Mouse (Mus musculus): ENCODE data around the gene Apobec3.
"Not testable (repeated sequence)": the region's sequence is repeated elsewhere in the genome, so short reads cannot be mapped to it uniquely, and the experiment has no call there.

The Apobec3 gene

GRCm38 (mm10) chr15:79939020-79939419 lies 47.6 kb downstream of the Apobec3 start:
- in situ Hi-C loops (cut with MboI; ENCODE audit: low pct_unique_long_range_greater_than_20kb in 1 of 2, low sequenced_read_pairs in 2 of 2, unreplicated experiment in 1 of 2) = no loop called here

- in situ Hi-C loops (cut with MboI; ENCODE audit: low pct_unique_long_range_greater_than_20kb in 1 of 2, low sequenced_read_pairs in 2 of 2, unreplicated experiment in 1 of 2) = not testable (repeated sequence)
Observed at GRCm38 (mm10) chr15:79939501-79939900, 48.0 kb downstream of the Apobec3 start.

DNA sequence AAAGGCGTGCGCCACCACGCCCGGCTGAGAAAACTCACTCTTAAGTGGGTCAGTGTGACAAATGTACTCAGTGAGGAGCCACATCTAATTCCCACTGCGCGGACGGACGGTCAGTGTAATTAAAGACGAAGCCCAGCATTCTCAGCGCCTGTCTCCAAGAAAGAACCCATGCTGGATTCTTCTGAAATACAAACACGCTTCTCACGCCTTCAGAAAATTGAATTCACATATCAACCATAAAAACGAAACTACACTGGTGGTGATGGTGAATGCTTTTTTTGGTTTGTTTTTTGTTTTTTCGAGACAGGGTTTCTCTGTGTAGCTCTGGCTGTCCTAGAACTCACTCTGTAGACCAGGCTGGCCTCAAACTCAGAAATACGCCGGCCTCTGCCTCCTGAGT lies 48.5 kb downstream of the Apobec3 start:
- in situ Hi-C loops (cut with MboI; ENCODE audit: low pct_unique_long_range_greater_than_20kb in 1 of 2, low sequenced_read_pairs in 2 of 2, unreplicated experiment in 1 of 2) = loop anchor here (5.0 to 10.0 kb wide), 3 partner anchors 75 to 125 kb away; partner anchors contain the start of gene Pdgfb (in 1 of the 2)

GRCm38 (mm10) chr15:79940932-79941331 lies 49.5 kb downstream of the Apobec3 start:
- in situ Hi-C loops (cut with MboI; ENCODE audit: low pct_unique_long_range_greater_than_20kb in 1 of 2, low sequenced_read_pairs in 2 of 2, unreplicated experiment in 1 of 2) = loop anchor here (5.0 to 10.0 kb wide), 3 partner anchors 74 to 124 kb away; partner anchors contain the start of gene Pdgfb (in 1 of the 2)

- in situ Hi-C loops (cut with MboI; ENCODE audit: low pct_unique_long_range_greater_than_20kb in 1 of 2, low sequenced_read_pairs in 2 of 2, unreplicated experiment in 1 of 2) = loop anchor here (5.0 to 10.0 kb wide), 3 partner anchors 72 to 122 kb away; partner anchors contain the start of gene Pdgfb (in 1 of the 2)
Observed at GRCm38 (mm10) chr15:79942541-79942940, 51.1 kb downstream of the Apobec3 start.

- in situ Hi-C loops (cut with MboI; ENCODE audit: low pct_unique_long_range_greater_than_20kb in 1 of 2, low sequenced_read_pairs in 2 of 2, unreplicated experiment in 1 of 2) = loop anchor here (5.0 to 10.0 kb wide), 3 partner anchors 71 to 121 kb away; partner anchors contain the start of gene Pdgfb (in 1 of the 2)
Observed at GRCm38 (mm10) chr15:79943584-79943983, 52.1 kb downstream of the Apobec3 start.

- in situ Hi-C loops (cut with MboI; ENCODE audit: low pct_unique_long_range_greater_than_20kb in 1 of 2, low sequenced_read_pairs in 2 of 2, unreplicated experiment in 1 of 2) = loop anchor here (5.0 to 10.0 kb wide), 3 partner anchors 70 to 120 kb away; partner anchors contain the start of gene Pdgfb (in 1 of the 2)
Observed at GRCm38 (mm10) chr15:79944948-79945347, 53.5 kb downstream of the Apobec3 start.

- in situ Hi-C loops (cut with MboI; ENCODE audit: low pct_unique_long_range_greater_than_20kb in 1 of 2, low sequenced_read_pairs in 2 of 2, unreplicated experiment in 1 of 2) = loop anchor here in 1 of 2 experiments (10.0 kb wide), 2 partner anchors 69 to 119 kb away; partner anchors contain the start of gene Pdgfb
Observed at GRCm38 (mm10) chr15:79946022-79946421, 54.6 kb downstream of the Apobec3 start.

DNA sequence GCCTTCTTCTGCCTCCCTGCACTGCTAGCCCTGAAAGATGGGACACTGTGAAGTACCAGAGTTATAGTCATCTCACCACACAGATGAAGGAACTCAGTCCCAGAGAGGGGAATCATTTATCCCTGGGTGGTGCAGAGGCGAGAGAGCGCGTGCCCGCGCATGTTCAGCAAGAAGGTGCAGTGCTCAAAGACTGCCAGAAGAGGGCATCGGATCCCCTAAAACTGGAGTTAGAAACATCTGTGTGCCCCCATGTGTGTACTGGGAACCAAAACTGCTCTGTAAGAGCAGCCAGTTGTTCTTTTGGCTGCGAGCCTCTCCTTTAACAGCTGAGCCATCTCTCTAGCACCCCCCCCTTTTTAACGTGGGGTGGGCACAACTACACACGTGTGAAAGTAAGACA lies 55.3 kb downstream of the Apobec3 start:
- in situ Hi-C loops (cut with MboI; ENCODE audit: low pct_unique_long_range_greater_than_20kb in 1 of 2, low sequenced_read_pairs in 2 of 2, unreplicated experiment in 1 of 2) = loop anchor here in 1 of 2 experiments (10.0 kb wide), 2 partner anchors 68 to 118 kb away; partner anchors contain the start of gene Pdgfb

DNA sequence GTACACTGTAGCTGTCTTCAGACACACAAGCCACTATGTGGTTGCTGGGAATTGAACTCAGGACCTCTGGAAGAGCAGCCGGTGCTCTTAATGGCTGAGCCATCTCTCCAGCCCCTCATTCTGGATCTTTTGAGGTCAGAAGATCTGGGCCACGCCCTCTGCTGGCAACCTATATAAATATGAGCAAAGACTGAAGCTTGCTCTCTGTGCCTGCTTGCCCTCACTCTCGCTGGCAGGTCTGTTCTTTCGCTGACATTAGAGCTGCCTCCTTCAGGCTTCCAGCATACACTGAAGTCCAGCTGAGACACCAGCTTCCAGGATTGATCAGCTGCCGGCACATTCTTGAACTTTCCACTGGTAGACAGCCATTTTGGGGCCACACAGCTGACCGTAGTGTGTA lies 56.2 kb downstream of the Apobec3 start:
- in situ Hi-C loops (cut with MboI; ENCODE audit: low pct_unique_long_range_greater_than_20kb in 1 of 2, low sequenced_read_pairs in 2 of 2, unreplicated experiment in 1 of 2) = loop anchor here in 1 of 2 experiments (10.0 kb wide), 2 partner anchors 67 to 117 kb away; partner anchors contain the start of gene Pdgfb

DNA sequence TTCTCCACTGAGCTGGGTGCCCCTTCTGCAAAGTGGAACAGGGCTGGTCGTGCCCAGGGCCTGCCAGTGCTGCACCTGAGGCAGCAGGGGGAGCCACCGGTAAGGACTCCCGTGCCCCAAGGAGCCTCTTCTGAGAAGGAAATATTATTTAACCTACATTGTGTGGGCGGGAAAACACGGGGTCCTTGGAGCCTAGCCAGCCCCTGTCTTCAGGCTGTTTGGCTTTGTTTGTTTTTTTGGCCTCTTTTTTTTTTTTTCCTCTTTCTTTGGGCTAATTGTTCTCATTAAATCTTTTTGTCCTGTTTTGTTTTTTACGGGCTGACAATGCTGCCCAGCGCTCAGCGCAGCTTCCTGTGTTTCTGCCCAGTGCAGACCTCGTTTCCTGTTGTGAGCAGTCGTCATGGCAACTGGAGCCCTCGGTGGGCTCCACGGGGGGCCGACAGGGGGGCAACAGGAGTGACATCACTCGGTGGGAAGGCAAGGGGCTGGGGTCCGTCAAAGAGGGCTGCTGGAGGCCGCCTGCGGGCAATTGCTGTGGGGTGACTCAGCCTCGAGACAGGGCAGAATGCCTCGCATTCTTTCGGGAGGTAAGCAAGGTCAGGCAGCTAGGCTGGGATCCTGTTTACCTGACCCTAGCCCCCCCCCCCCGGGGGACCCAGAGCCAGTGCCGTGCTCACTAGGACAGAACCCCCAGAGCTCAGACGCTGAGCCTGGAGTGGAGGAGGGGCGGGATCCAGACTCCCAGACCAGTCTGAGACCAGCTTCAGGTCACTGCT lies 59.0 kb downstream of the Apobec3 start:
- in situ Hi-C loops (cut with MboI; ENCODE audit: low pct_unique_long_range_greater_than_20kb in 1 of 2, low sequenced_read_pairs in 2 of 2, unreplicated experiment in 1 of 2) = no loop called here

GRCm38 (mm10) chr15:79951226-79951625 lies 59.8 kb downstream of the Apobec3 start:
- in situ Hi-C loops (cut with MboI; ENCODE audit: low pct_unique_long_range_greater_than_20kb in 1 of 2, low sequenced_read_pairs in 2 of 2, unreplicated experiment in 1 of 2) = no loop called here

DNA sequence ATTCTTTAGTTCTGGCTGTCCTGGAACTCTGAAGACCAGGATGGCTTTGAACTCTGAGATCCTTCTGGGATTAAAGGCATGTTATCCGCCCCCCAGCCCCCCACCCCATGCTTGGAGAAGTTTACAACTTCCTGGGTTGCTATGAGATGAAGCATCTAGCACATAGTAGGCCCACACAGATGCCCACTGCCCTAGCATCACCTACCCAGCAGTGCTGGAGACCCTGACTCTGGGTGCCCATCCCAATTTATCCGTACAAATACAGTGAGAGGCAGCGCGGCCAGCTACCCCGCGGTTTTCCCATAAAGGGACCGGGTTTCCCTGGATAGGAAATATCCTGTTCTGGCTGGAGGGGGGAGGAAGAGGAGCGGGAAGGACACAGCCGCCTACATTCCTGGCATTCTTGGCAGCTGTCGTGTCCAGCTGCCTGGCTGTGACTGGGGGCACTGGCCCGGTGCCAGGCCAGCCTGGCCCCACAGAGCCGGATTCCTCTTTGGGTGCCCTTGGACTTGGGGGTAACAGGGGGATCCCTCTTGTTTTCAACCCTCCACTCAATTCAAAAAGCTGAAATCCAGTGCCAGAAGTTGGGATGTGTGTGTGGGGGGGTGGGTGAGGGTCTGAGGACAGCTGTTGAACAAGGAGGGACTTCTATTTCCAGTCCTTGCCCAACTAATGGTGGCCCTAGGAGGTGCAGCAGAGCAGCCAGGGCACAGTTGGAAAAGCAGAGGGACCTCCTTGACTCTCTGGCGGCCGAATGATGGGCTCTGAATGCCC lies 60.5 kb downstream of the Apobec3 start:
- in situ Hi-C loops (cut with MboI; ENCODE audit: low pct_unique_long_range_greater_than_20kb in 1 of 2, low sequenced_read_pairs in 2 of 2, unreplicated experiment in 1 of 2) = no loop called here

DNA sequence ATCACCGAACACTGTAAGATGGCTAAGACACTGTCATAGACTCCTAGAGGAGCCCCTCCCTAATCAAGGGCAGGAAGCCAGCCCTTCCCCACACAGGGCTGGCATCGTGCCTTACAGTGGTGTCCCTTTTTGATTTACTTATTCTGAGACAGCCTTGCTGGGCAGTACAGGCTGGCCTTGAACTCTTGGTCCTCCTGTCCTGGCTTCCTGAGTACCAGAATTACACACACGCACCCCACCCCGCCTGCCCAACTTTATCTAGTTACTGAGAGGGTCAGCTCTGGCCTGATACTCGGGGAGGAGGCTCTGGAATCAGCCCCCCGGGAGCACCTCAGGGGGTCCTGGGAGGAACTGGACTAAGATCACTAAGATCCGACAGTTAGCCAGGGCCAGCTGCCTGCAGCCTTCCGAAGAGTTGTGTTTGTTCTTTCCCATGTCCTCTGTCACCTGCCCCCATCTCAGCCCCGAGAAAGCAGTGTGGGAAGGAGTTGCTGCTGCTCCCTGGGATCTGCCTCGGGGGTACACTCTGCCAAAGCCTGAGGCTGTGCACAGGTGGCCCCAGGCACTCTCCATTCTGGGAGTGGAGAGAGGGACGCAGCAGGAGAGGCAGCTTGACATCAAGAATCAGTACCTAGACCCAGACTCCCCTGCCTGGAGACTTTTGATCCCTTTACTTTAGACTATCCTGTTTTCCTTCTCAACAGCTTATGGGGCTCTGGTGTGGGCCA lies 61.2 kb downstream of the Apobec3 start:
- in situ Hi-C loops (cut with MboI; ENCODE audit: low pct_unique_long_range_greater_than_20kb in 1 of 2, low sequenced_read_pairs in 2 of 2, unreplicated experiment in 1 of 2) = no loop called here

- in situ Hi-C loops (cut with MboI; ENCODE audit: low pct_unique_long_range_greater_than_20kb in 1 of 2, low sequenced_read_pairs in 2 of 2, unreplicated experiment in 1 of 2) = no loop called here
Observed at GRCm38 (mm10) chr15:79953470-79953869, 62.0 kb downstream of the Apobec3 start.

DNA sequence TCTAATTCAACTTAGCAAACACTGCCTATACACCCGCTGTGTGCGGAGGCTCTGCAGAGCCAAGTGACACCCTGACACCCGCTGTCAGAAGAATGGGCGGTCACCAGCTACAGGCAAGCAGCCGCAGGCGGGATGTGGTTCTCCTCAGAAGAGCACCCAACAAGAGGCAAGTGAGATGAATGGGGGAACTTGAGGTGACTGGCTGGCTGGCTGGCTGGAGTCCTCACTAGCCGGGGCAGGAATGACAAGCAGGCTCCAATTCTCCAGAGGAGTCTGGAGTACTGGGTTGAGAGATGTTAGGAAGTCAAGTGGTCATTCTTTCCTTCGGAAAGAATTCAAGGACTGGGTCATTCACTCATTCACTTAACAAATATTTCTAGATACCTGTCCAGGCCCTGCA lies 65.1 kb downstream of the Apobec3 start:
- in situ Hi-C loops (cut with MboI; ENCODE audit: low pct_unique_long_range_greater_than_20kb in 1 of 2, low sequenced_read_pairs in 2 of 2, unreplicated experiment in 1 of 2) = no loop called here

DNA sequence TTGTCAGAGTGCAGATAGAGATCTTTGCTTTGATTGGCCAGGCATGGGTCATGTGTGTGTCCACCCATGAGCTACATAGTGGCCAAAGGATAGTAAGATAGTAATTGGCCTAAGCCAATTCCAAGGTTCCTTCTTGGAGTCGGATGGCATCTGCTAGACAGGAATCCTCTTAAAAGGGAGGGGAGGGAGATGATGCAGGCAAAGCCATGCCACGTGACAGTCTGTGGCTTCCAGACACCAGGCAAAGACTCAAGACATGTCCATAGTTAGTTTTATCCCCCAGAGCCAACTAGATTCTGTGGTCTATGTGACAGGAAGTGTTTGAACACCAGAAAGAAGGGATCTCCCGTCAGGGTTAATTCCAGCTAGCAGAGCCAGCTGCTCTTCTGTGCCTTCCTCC lies 67.0 kb downstream of the Apobec3 start:
- in situ Hi-C loops (cut with MboI; ENCODE audit: low pct_unique_long_range_greater_than_20kb in 1 of 2, low sequenced_read_pairs in 2 of 2, unreplicated experiment in 1 of 2) = no loop called here

GRCm38 (mm10) chr15:79961366-79961921 lies 70.0 kb downstream of the Apobec3 start:
- in situ Hi-C loops (cut with MboI; ENCODE audit: low pct_unique_long_range_greater_than_20kb in 1 of 2, low sequenced_read_pairs in 2 of 2, unreplicated experiment in 1 of 2) = no loop called here

Measured in mouse embryonic stem cell (cell line).